ENCODE assay signal across 8 mouse cellular contexts in genomic region chr4:82512335-82512734, GRCm38 (mm10).
DNase-seq lines count a peak whose midpoint lies in the region; ATAC-seq lines count a peak whose summit lies in the region.

No protein-coding gene starts in this region.

- 3% methylated on average over 13 of the region's 13 CpGs for WGBS in heart, embryonic 13.5 days
- WGBS in limb, embryonic 13.5 days: 1% methylated on average over 13 of the region's 13 CpGs
- WGBS in stomach, embryonic 15.5 days: 2% methylated on average over 13 of the region's 13 CpGs

- no peak for DNase-seq in spleen, postnatal 36 days (ENCODE audit: low spot score in 2 of 2)
- no peak for DNase-seq in urinary bladder, postnatal 36 days (ENCODE audit: low spot score in 2 of 2)

- H3K4me1 ChIP-seq in megakaryocyte, embryonic 14.5 days: peaks cover 20% of the 10 kb centered on the region
- peaks cover 59% of the 10 kb centered on the region for H3K4me1 ChIP-seq in heart, embryonic 13.5 days
- H3K4me1 ChIP-seq in limb, embryonic 13.5 days: peaks cover 53% of the 10 kb centered on the region
- peaks cover 10% of the 10 kb centered on the region; the same call in 1 of the 2 replicates for H3K4me1 ChIP-seq in stomach, embryonic 15.5 days

- peak overlapping the region; percentile 95 for H3K4me2 ChIP-seq in heart, embryonic 13.5 days
- H3K4me2 ChIP-seq in limb, embryonic 13.5 days (replicated peaks): peak overlapping the region; percentile 82
- peak overlapping the region; percentile 73 for H3K4me2 ChIP-seq in stomach, embryonic 15.5 days

- H3K4me3 ChIP-seq in megakaryocyte, embryonic 14.5 days (replicated peaks): peak overlapping the region; percentile 92
- peak overlapping the region; percentile 56 for H3K4me3 ChIP-seq in heart, embryonic 13.5 days
- H3K4me3 ChIP-seq in limb, embryonic 13.5 days: peak overlapping the region; percentile 49
- H3K4me3 ChIP-seq in stomach, embryonic 15.5 days (replicated peaks): peak overlapping the region; percentile 50

- ATAC-seq in megakaryocyte, adult 5-6 weeks (ENCODE audit: poor library complexity, severe bottlenecking): no peak
- ATAC-seq in heart, embryonic 13.5 days (ENCODE audit: extremely low read depth, insufficient number of reproducible peaks, low FRiP score, low TSS enrichment): no peak
- ATAC-seq in limb, embryonic 13.5 days (ENCODE audit: low FRiP score, low read depth): no peak
- ATAC-seq in stomach, embryonic 15.5 days (ENCODE audit: insufficient read depth, low FRiP score, low read depth): no peak
- no peak for ATAC-seq in CD4-positive, CD25-positive, alpha-beta regulatory T cell, adult 4 months

- no peaks in the 10 kb centered on the region for H3K36me3 ChIP-seq in megakaryocyte, embryonic 14.5 days (replicated peaks; ENCODE audit: low read length)
- no peaks in the 10 kb centered on the region for H3K36me3 ChIP-seq in heart, embryonic 13.5 days
- H3K36me3 ChIP-seq in limb, embryonic 13.5 days: no peaks in the 10 kb centered on the region
- H3K36me3 ChIP-seq in stomach, embryonic 15.5 days: no peaks in the 10 kb centered on the region

- peak overlapping the region; percentile 96 for H3K27ac ChIP-seq in heart, embryonic 13.5 days (replicated peaks)
- H3K27ac ChIP-seq in limb, embryonic 13.5 days: peak overlapping the region; percentile 94
- H3K27ac ChIP-seq in stomach, embryonic 15.5 days: peak overlapping the region; percentile 95

- H3K27me3 ChIP-seq in megakaryocyte, embryonic 14.5 days (replicated peaks): peaks cover 71% of the 10 kb centered on the region
- no peaks in the 10 kb centered on the region for H3K27me3 ChIP-seq in heart, embryonic 13.5 days (replicated peaks)
- no peaks in the 10 kb centered on the region for H3K27me3 ChIP-seq in limb, embryonic 13.5 days
- H3K27me3 ChIP-seq in stomach, embryonic 15.5 days (replicated peaks): no peaks in the 10 kb centered on the region

- peaks cover 5% of the 10 kb centered on the region; the same call in 1 of the 2 replicates for H3K9me3 ChIP-seq in megakaryocyte, embryonic 14.5 days
- no peaks in the 10 kb centered on the region for H3K9me3 ChIP-seq in heart, embryonic 13.5 days
- H3K9me3 ChIP-seq in limb, embryonic 13.5 days: no peaks in the 10 kb centered on the region
- no peaks in the 10 kb centered on the region for H3K9me3 ChIP-seq in stomach, embryonic 15.5 days

- peak overlapping the region; percentile 92 for H3K9ac ChIP-seq in heart, embryonic 13.5 days
- peak overlapping the region; percentile 73 for H3K9ac ChIP-seq in limb, embryonic 13.5 days
- H3K9ac ChIP-seq in stomach, embryonic 15.5 days: 0 out of 2 replicates have a peak overlapping the region, but pooled peaks have one; percentile 29

Comparison
In these comparisons a context has a peak if more than half of its experiments do, and no peak if none do; other contexts are left out.
1. H3K9ac ChIP-seq: peak in every context shown above with its lines; median percentile 92 in heart, embryonic 13.5 days; 73 in limb, embryonic 13.5 days; 29 in stomach, embryonic 15.5 days.